Mouse (Mus musculus) embryonic fibroblast, embryonic 13.5 days (primary cell): ENCODE results near the gene Ppfibp2.

Experiments
- CTCF ChIP-seq: IDR thresholded peaks from 2 replicates; pipeline ENCODE4 v1.5.1; 2011; ENCODE audit warnings: mild to moderate bottlenecking, control low read depth, low read length, moderate library complexity, borderline replicate concordance; ENCODE audit not compliant: insufficient read depth
- POLR2A ChIP-seq: IDR thresholded peaks from 2 replicates; pipeline ENCODE4 v1.6.1; 2011; ENCODE audit warnings: low read depth, mild to moderate bottlenecking, control low read depth, low read length, moderate library complexity

GRCm38 (mm10) chr7:107707650-107708049 is 112.6 kb downstream of the Ppfibp2 start:
- TF ChIP-seq CTCF (no peak), POLR2A (no peak)
